Comparison of ENCODE assay signal across 8 mouse cellular contexts in the genomic region with DNA sequence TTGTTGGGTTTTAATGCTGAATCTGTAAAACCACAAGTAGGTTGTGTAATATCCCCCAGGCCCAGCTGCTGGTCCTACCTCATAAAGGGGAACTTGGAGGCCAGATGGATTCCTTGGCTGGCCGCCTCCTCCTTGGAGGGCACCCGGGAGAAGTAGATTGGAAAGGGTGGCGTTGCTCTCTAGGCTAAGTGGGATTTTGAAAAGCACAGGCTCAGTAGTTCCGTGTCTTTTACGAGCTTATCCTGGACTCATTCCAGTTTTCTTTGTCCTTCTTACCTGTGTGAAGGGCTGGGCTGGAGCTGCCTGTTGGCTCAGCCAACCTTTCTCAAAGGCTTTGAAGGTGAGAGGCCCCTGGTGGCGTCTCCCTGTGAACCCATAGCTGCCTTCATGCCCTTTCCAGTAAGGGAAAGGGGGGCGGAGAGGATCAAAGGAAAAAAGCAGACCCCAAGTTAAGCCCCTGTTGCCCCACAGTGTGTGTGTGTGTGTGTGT. TPM values are rescaled to one million over a fixed set of nuclear protein-coding genes. Genes with fewer than 3 reads are reported as not detected.
A peak's percentile ranks its signal among the peaks of the same experiment; 100 is the strongest.
DNase-seq lines count a peak whose midpoint lies in the region; ATAC-seq and TF ChIP-seq lines count a peak whose summit lies in the region.

No protein-coding gene starts in this region.

- peak overlapping the region; percentile 71 for H3K4me2 ChIP-seq in forebrain, embryonic 16.5 days (ENCODE audit: low read length)

- H3ac ChIP-seq in C2C12 (ENCODE audit: control insufficient read depth, insufficient read length, low read depth) = no peak overlapping the region

- H3K27ac ChIP-seq in forebrain, embryonic 16.5 days (ENCODE audit: low read length) = peak overlapping the region; percentile 73

- peaks cover 41% of the 10 kb centered on the region for H3K79me2 ChIP-seq in C2C12 (ENCODE audit: control insufficient read depth, insufficient read depth)

- ATAC-seq in cerebellum, adult (ENCODE audit: insufficient number of reproducible peaks, low FRiP score, low TSS enrichment) = 0 out of 2 replicates have a peak, but pooled peaks have one; percentile 27
- peak; percentile 31 for ATAC-seq in forebrain, embryonic 16.5 days

- peaks cover 27% of the 10 kb centered on the region for H3K79me3 ChIP-seq in C2C12 (ENCODE audit: low read depth)

- 19% methylated on average over 7 of the region's 7 CpGs for WGBS in forebrain, embryonic 16.5 days

- DNase-seq in heart, postnatal 25 days (ENCODE audit: low spot score) = peak; percentile 36
- peak; percentile 43 to 58 for DNase-seq in kidney, postnatal 4 days
- peak; percentile 80 for DNase-seq in lung, postnatal 10 days
- peak; percentile 54 for DNase-seq in right cerebral cortex, postnatal 14 days
- no peak for DNase-seq in spleen, postnatal 10 days (ENCODE audit: low spot score in 2 of 2)

- H3K4me1 ChIP-seq in forebrain, embryonic 16.5 days (replicated peaks; ENCODE audit: control insufficient read depth, insufficient read depth, low read length) = peaks cover 25% of the 10 kb centered on the region

- intact Hi-C loops in heart, postnatal 25 days (cut with DNase I) = no loop called here

- TF ChIP-seq CTCF in C2C12 (IDR thresholded peaks at IDR 0.05; ENCODE audit: control insufficient read depth, insufficient read depth, insufficient read length) = no peak

- H3K4me3 ChIP-seq in C2C12 (ENCODE audit: insufficient read depth, poor library complexity, severe bottlenecking) = peak overlapping the region; percentile 55
- H3K4me3 ChIP-seq in forebrain, embryonic 16.5 days (replicated peaks; ENCODE audit: low read length) = no peak overlapping the region

- H3K9me3 ChIP-seq in forebrain, embryonic 16.5 days (ENCODE audit: control insufficient read depth, low read length) = no peaks in the 10 kb centered on the region

- H3K36me3 ChIP-seq in C2C12 (ENCODE audit: control insufficient read depth, insufficient read depth) = peaks cover 4% of the 10 kb centered on the region
- H3K36me3 ChIP-seq in forebrain, embryonic 16.5 days (ENCODE audit: control insufficient read depth, insufficient read depth) = no peaks in the 10 kb centered on the region

- peak overlapping the region; percentile 57; the same call in 1 of the 2 replicates for H3K9ac ChIP-seq in forebrain, embryonic 16.5 days (replicated peaks; ENCODE audit: low read depth, low read length)

- no peaks in the 10 kb centered on the region for H3K27me3 ChIP-seq in C2C12 (ENCODE audit: control insufficient read depth, insufficient read depth, insufficient read length)
- H3K27me3 ChIP-seq in forebrain, embryonic 16.5 days (replicated peaks; ENCODE audit: control insufficient read depth, insufficient read depth, low read length) = no peaks in the 10 kb centered on the region

TF ChIP-seq in C2C12, 6 proteins besides CTCF, POLR2A, EP300 and RAD21:
- peak; percentile 17 for TF ChIP-seq MYOD1 (IDR thresholded peaks at IDR 0.05; ENCODE audit: control insufficient read depth, insufficient read length, low read depth)
- no peak for TF ChIP-seq MYOG (IDR thresholded peaks at IDR 0.05; ENCODE audit: control insufficient read depth, extremely low read depth, insufficient read length)
- no peak for TF ChIP-seq MAX (IDR thresholded peaks at IDR 0.05)
- TF ChIP-seq CEBPB (IDR thresholded peaks at IDR 0.05; ENCODE audit: low read depth) = peak; percentile 76

RNA-seq across cellular contexts. Expression of gene Naa20, which starts 42.4 kb away (rescaled TPM):
- 61.3 TPM for polyA plus RNA-seq in C2C12 (2012; fragmentation: generic; extraction: Trizol)
- 127 and 128 TPM in 2 replicates for polyA plus RNA-seq in forebrain, embryonic 16.5 days (2015; fragmentation: Nextera tagmentation; extraction: Ambion mirVana)
- total RNA-seq in heart, postnatal 25 days (2021) = 100 to 1,000 TPM; 102 to 108 TPM

Comparison
In these comparisons a context has a peak if more than half of its experiments do, and no peak if none do; other contexts are left out.
1. DNase-seq: peak in heart, postnatal 25 days (single experiment), kidney, postnatal 4 days (2 of 2), lung, postnatal 10 days (single experiment) and right cerebral cortex, postnatal 14 days (single experiment); none in spleen, postnatal 10 days (0 of 2).